Mouse (Mus musculus): ENCODE results near the gene Dpp3. TPM values are rescaled to one million over a fixed set of nuclear protein-coding genes. Genes with fewer than 3 reads are reported as not detected.
"Not testable (repeated sequence)": the region's sequence is repeated elsewhere in the genome, so short reads cannot be mapped to it uniquely, and the experiment has no call there.

Dpp3 gene
- total RNA-seq, 2 experiments from 2014 or later, result 16.5 to 17.5 TPM

- intact Hi-C loops (cut with DNase I), result no loop called here
- no peak for DNase-seq
These were observed 29.1 kb downstream of the Dpp3 start for GRCm38 (mm10) chr19:4898972-4899371.

DNA sequence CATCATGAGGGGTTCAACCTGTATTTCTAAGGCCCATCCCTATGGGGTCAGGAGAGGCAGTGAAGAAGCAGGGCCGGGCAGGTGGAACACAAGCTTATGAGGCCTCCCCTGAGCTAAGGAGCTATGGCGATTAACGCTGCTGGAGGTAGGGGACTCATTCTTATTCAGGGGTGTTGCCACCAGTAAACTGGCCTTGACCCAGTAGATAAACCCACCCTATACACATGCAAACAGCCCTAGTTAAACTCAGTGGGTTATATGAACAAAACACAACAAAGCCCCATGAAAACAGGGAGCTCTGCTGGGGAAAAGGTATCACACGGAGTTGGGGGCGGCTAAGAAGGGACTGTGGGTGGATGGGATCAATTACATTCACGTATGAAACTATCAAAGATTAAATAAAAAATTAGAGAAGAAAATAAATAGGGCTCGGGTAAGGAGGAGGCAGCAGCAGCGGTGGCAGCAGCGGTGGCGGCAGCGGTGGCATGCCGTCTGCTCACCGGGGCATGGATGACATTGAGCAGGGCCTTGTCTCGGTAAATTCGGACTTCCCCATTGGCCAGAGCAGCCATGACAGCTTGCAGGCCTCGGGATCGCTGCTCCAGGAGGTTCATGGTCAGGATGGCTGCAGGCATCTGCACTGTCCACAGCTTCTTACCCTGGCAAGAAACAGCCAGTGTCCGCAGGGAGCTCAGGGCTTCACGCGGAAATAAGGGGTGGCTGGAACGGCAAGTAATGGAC lies 31.1 kb downstream of the Dpp3 start:
- DNase-seq, result no peak
- intact Hi-C loops (cut with DNase I), result no loop called here

DNA sequence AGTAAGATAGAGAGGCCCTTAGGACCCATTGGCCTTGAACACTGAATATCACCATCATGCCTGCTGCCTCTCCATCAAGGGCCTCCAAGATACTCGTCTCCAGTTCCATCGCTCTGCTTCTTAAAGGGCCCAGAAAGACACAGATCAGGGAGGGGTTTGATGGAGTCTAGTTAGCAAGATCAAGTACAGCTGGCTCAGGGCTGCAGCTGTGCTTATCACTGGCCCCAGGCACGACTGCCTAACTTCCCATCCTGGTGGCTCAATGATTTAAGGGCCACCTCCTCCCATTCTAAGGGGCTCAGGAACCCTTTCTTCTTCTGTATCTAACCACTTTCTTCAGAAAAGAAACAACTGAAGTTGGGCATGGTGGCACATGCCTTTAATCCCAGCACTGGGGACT lies 36.3 kb downstream of the Dpp3 start:
- DNase-seq, result no peak
- intact Hi-C loops (cut with DNase I), result no loop called here

GRCm38 (mm10) chr19:4889791-4890190 lies 38.3 kb downstream of the Dpp3 start:
- no peak for DNase-seq
- intact Hi-C loops (cut with DNase I), result no loop called here

GRCm38 (mm10) chr19:4883961-4884360 lies 44.1 kb downstream of the Dpp3 start:
- DNase-seq, result no peak
- intact Hi-C loops (cut with DNase I), result no loop called here

DNA sequence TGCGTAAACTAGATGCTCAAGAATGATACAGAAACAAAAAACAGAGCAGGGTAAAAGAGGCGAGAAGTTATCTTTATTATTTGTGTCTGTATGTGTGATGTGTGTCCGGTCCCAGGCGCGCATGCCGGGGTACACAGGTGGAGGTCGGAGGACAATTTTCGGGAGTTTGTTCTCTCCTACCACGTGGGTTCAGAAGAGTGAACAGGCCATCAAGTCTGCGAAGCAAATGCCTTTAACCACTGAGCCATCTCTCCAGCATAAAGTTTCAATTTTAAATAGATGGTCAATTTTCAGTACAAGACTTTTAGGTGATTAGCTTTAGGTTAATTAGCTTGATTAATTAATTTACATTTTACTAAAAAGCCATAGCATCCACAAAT lies 48.8 kb downstream of the Dpp3 start:
- DNase-seq, result no peak
- intact Hi-C loops (cut with DNase I), result no loop called here

- intact Hi-C loops (cut with DNase I), result no loop called here
- DNase-seq, result peak; percentile 93 to 96
These were observed 49.4 kb downstream of the Dpp3 start, which contains the start of gene Zdhhc24 for GRCm38 (mm10) chr19:4878405-4879323. Zdhhc24 (plus strand) TSS chr19:4878668.

DNA sequence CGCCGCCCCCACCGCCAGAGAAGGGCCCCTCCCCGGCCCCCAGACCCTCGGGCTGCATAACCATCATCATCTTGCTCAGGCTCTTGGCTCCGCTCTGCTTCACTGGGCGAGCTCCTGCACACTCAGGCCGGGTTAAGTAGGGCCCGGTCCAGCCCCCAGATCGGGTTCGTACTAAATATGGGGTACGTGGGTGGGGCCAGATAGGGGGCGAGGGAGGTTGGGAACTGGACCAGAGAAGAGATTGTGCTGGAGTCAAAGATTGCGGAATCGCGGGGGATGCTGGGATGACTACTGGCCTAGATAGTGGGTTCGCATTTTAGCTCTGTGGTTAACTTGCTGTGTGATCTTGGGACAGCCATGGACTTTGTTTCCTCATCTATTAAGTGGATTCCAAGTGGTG lies 50.3 kb downstream of the Dpp3 start, which contains the start of gene Actn3:
TSS of gene Actn3 (minus strand) at position 125 of the 400 bp plus-strand sequence.
- intact Hi-C loops (cut with DNase I), result no loop called here
- DNase-seq, result peak; percentile 61 to 66

GRCm38 (mm10) chr19:4876755-4877154 lies 51.3 kb downstream of the Dpp3 start:
- intact Hi-C loops (cut with DNase I), result no loop called here

GRCm38 (mm10) chr19:4876241-4876640 lies 51.8 kb downstream of the Dpp3 start:
- DNase-seq, result no peak
- intact Hi-C loops (cut with DNase I), result no loop called here

More at GRCm38 (mm10) chr19:4876755-4877154, 51.3 kb downstream of the Dpp3 start:
- no peak for DNase-seq

DNA sequence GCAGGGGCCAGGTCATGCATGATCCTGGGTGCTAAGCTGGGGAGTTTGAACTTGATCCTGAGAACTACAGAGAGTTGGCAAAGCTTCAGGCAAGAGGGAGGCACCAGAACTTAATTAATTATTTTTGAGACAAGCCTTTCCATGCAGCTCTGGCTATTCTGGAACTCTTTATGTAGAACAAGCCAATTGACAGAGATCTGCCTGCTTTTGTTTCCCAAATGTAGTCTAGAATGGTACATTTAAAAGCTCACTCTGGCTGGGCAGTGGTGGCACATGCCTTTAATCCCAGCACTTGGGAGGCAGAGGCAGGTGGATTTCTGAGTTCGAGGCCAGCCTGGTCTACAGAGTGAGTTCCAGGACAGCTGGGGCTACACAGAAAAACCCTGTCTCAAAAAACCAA lies 53.5 kb downstream of the Dpp3 start:
- DNase-seq; intact Hi-C loops (cut with DNase I): not testable (repeated sequence)

GRCm38 (mm10) chr19:4865147-4865546 lies 62.9 kb downstream of the Dpp3 start:
- DNase-seq, result no peak
- intact Hi-C loops (cut with DNase I), result no loop called here

DNA sequence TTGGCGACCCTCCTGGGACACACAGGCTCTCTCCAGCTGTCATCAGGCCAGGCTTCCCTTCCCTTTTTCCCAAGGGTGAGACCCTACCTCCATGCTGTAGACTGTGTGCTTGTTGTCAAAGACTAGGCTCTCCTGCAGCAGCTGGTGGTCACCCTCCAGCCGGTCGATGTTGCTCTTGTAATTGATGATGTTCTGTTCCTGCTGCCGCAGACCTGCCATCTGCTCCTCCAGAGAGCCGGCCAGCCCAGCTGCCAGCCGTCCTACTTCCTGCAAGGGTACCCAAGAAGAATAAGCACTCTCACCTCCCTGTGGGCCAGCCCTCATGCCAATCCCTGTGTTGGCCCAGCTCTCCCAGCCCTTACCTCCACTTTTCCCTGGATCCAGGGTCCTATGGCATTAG lies 65.0 kb downstream of the Dpp3 start:
- intact Hi-C loops (cut with DNase I), result no loop called here
- DNase-seq, result no peak

DNA sequence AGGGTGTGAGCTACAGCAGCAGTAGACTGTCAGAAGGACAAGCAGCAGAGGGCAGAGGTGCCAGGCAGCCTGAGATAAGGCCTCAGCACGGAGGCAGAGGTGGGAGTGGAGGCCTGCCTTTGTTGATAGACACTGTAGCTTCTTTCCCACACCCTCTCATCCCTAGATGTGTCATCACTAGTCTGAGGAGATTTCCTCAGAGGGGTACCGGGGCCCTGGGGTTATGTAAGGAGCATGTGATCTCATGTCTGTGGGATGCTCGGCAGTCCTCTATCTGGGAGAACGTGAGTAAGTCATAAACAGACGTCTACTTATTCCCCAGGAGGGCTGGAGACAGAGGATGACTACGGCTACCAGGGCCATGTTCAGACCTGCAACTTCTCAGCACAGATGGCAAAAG lies 69.0 kb downstream of the Dpp3 start:
- intact Hi-C loops (cut with DNase I), result no loop called here

More for the DNA sequence above, 69.0 kb downstream of the Dpp3 start:
- DNase-seq, result no peak

Other genes starting within 250 kb of the Dpp3 start
- under 1 TPM in 1 of 2 experiments, not detected in 1; 0.47 TPM for gene Gm960, start 229.6 kb downstream of the Dpp3 start, total RNA-seq (2021)
- under 1 TPM in 1 of 2 experiments, not detected in 1; 0.05 TPM for gene Sptbn2, start 217.1 kb downstream of the Dpp3 start, total RNA-seq (2021)
- 1 to 10 TPM; 1.6 to 1.8 TPM for gene Rbm4b, start 171.8 kb downstream of the Dpp3 start, total RNA-seq (2021)
- 10 to 100 TPM; 28.3 to 31.0 TPM for gene Rbm4, start 134.4 kb downstream of the Dpp3 start, total RNA-seq (2021)
- gene Gm21992, start 116.7 kb downstream of the Dpp3 start, total RNA-seq (2021), result 10 to 100 TPM in 1 of 2 experiments, 1 to 10 TPM in 1; 9.3 to 12.0 TPM
- 10 to 100 TPM in 1 of 2 experiments, 1 to 10 TPM in 1; 6.6 to 10.5 TPM for gene Rbm14, start 116.7 kb downstream of the Dpp3 start, total RNA-seq (2021)
- 10 to 100 TPM; 19.9 to 24.5 TPM for gene Ccs, start 89.0 kb downstream of the Dpp3 start, total RNA-seq (2021)
- not detected for gene Ccdc87, start 88.9 kb downstream of the Dpp3 start, total RNA-seq (2021)
- gene Ctsf, start 73.2 kb downstream of the Dpp3 start, total RNA-seq (2021), result 10 to 100 TPM; 26.6 to 33.4 TPM
- gene Actn3, start 50.4 kb downstream of the Dpp3 start, total RNA-seq (2021), result 1,000 to 10,000 TPM; 8,494 to 8,724 TPM
- gene Zdhhc24, start 49.6 kb downstream of the Dpp3 start, total RNA-seq (2021), result 1 to 10 TPM; 2.2 to 2.6 TPM
- gene Bbs1, start 21.7 kb downstream of the Dpp3 start, total RNA-seq (2021), result 1 to 10 TPM; 1.6 to 2.4 TPM
- gene Peli3, start 14.8 kb upstream of the Dpp3 start, total RNA-seq (2021), result 1 to 10 TPM; 1.3 to 1.4 TPM
- gene Mrpl11, start 33.9 kb upstream of the Dpp3 start, total RNA-seq (2021), result 10 to 100 TPM; 56.3 to 58.7 TPM
- under 1 TPM in 1 of 2 experiments, not detected in 1; 0.07 TPM for gene Npas4, start 62.0 kb upstream of the Dpp3 start, total RNA-seq (2021)
- 1 to 10 TPM; 5.9 to 6.9 TPM for gene Slc29a2, start 95.6 kb upstream of the Dpp3 start, total RNA-seq (2021)
- 10 to 100 TPM; 20.5 to 20.8 TPM for gene B4gat1, start 110.5 kb upstream of the Dpp3 start, total RNA-seq (2021)
- gene AC124502.3, start 110.6 kb upstream of the Dpp3 start, total RNA-seq (2021), result under 1 TPM; 0.87 to 0.96 TPM
- gene Brms1, start 113.1 kb upstream of the Dpp3 start, total RNA-seq (2021), result 10 to 100 TPM; 11.5 to 14.1 TPM
- 1 to 10 TPM in 1 of 2 experiments, under 1 TPM in 1; 0.52 to 1.3 TPM for gene Rin1, start 122.2 kb upstream of the Dpp3 start, total RNA-seq (2021)
- 10 to 100 TPM; 12.4 to 12.5 TPM for gene Cd248, start 139.8 kb upstream of the Dpp3 start, total RNA-seq (2021)
- gene Tmem151a, start 157.2 kb upstream of the Dpp3 start, total RNA-seq (2021), result under 1 TPM in 1 of 2 experiments, not detected in 1; 0.22 TPM
- gene Yif1a, start 160.3 kb upstream of the Dpp3 start, total RNA-seq (2021), result 10 to 100 TPM; 38.2 to 44.7 TPM
- under 1 TPM in 1 of 2 experiments, not detected in 1; 0.25 TPM for gene Cnih2, start 170.2 kb upstream of the Dpp3 start, total RNA-seq (2021)
- gene Rab1b, start 178.8 kb upstream of the Dpp3 start, total RNA-seq (2021), result 100 to 1,000 TPM; 103 to 110 TPM
- 10 to 100 TPM; 53.0 to 56.6 TPM for gene Klc2, start 190.3 kb upstream of the Dpp3 start, total RNA-seq (2021)

Data from gastrocnemius, postnatal 36 days (tissue).